Mouse (Mus musculus) right cerebral cortex, postnatal 25 days (tissue): ENCODE results near the gene Cpvl.

Experiments
- DNase-seq: peaks from one replicate; pipeline ENCODE4 v3.0.0; 2022

Cpvl gene

DNA sequence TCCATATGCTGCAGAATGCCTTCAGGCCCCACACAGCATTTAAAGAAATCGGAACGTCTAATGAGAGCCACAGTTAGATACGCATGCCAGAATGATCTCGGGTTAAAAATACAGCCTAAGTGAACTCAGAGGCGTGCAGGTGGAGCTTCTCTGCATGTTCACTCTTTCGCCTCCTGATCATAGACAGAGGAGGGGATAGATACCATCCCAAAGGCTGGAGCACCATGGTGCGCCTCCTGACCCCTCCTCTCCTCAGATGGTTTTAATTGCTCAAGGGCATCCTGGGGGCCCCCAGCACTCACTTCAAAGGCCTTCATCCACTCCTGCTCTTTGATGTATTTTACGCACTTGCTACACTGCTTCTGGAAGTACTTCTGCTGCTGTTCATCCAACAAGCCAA lies 46.9 kb downstream of the Cpvl start:
- DNase-seq: no peak

DNA sequence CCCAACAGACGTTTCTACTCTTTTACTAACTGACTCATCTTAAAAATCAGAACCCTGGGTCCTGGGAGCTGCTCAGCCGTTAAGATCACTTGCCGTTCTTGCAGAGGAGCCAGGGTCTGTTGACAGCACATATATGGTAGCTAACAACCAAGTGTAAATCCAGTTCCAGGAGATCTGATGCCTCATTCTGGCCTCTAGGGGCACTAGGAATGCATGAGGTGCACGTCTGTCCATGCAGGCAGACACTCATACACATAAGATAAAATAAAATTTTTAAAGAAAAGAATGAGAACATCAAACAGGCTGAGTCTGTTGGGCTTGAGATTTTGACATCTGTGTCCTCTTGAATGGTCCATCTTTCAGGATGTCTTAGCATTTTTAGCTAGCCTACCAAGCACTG lies 48.6 kb downstream of the Cpvl start:
- no peak for DNase-seq

- no peak for DNase-seq
These were observed 52.3 kb downstream of the Cpvl start for GRCm38 (mm10) chr6:53926197-53926596.

GRCm38 (mm10) chr6:53925192-53925591 lies 53.3 kb downstream of the Cpvl start:
- no peak for DNase-seq

- no peak for DNase-seq
These were observed 58.4 kb downstream of the Cpvl start for GRCm38 (mm10) chr6:53920041-53920440.

GRCm38 (mm10) chr6:53917026-53917558 lies 61.4 kb downstream of the Cpvl start:
- DNase-seq: no peak

GRCm38 (mm10) chr6:53915347-53915746 lies 63.1 kb downstream of the Cpvl start:
- no peak for DNase-seq

DNA sequence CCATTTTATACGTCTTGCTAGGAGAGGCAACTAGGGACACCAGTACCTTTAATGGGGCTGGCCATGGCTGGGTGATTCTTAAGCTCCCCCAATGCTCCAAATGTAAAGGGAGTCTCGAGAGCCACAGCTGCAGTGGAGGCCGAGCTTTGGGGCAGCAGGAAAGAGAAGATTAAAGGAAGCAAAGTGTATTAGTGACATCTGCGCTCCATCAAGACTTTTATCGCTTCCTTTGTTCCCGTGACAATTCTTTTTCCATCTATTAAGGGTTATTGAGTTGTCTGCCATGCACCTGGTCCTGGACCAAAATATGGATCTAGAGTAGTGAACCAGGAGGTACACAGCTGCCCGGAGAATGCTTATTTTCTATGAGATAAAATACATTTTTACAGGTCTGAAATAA lies 65.3 kb downstream of the Cpvl start:
- no peak for DNase-seq

- no peak for DNase-seq
These were observed 66.2 kb downstream of the Cpvl start for GRCm38 (mm10) chr6:53912112-53912782.

DNA sequence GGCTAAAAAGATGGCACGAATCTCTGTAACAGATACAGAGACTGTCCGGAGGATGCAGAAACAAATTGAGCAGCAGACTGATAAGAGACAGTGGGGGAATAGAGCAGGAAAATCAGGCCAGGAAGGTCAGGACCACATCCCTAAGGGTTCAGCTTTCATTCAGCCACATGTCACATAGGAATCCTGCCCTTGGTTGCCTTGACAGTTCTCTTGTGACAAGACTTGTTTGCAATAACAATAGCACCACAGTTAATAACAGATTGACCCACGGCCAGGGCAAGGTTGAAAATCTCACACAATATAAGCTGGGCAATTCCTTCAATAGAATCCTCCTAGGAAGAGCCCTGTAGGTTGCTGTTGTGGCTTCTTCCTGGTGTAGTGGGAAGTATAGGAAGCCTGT lies 68.5 kb downstream of the Cpvl start:
- no peak for DNase-seq

GRCm38 (mm10) chr6:53909446-53909845 lies 69.0 kb downstream of the Cpvl start:
- DNase-seq: no peak

GRCm38 (mm10) chr6:53906871-53907270 lies 71.6 kb downstream of the Cpvl start:
- no peak for DNase-seq

DNA sequence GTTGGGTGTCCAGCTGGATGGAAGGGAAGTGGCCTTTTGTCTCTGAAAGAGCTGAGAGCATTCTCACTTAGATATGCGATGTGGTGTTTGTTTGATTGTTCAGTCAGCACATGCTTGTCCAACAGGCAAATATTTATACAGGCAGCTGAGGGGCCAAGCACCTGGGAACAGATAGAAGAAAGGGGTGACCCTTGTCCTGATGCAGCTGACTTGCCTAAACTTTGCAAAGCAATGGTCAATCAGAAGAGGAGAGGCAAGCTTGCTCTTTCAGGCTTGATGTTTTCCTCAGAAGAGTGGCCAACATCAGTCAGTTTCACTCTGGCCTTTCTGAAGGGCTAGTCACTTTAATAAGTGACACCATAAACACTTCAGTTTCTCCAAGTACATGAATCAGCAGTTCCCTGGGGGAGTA lies 72.4 kb downstream of the Cpvl start:
- DNase-seq: no peak

- no peak for DNase-seq
These were observed 72.9 kb downstream of the Cpvl start for GRCm38 (mm10) chr6:53905576-53905975.

DNA sequence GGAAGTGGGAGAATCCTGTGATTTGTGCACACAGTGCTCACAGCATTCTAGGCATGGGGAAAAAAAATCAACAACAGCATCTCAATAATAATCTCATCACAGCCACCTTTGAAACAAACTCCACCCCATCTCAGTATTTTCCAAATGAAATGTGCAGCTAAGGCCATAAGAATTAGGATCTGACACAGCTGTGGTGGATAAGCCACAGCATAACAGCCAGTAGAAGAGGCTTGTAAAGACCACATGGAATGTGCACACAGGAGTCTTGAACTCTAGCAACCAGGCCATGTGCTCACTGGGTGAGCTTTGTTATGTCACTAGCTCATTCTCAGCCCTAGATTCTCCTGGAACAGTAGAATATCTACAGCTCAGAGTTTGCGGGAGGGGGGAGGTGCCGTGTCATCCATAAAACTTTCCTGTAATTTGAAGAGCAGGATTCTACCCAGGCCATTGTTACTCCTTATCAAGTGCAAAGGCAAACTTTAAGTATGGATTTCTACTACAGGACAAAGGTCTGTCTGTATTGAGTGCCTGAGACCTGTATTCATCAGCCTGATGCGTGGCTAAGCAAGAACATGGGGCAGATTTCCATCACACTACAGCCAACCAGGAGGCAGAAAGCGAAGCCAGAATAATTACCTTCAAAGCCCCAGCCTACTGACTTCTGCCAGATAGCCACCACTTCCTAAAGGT lies 73.6 kb downstream of the Cpvl start:
- DNase-seq: no peak

- no peak for DNase-seq
These were observed 74.3 kb downstream of the Cpvl start for GRCm38 (mm10) chr6:53904186-53904585.

- no peak for DNase-seq
These were observed 76.7 kb downstream of the Cpvl start for GRCm38 (mm10) chr6:53901741-53902140.

- no peak for DNase-seq
These were observed 80.5 kb downstream of the Cpvl start for GRCm38 (mm10) chr6:53897872-53898464.

GRCm38 (mm10) chr6:53897126-53897525 lies 81.3 kb downstream of the Cpvl start:
- DNase-seq: no peak

- no peak for DNase-seq
These were observed 84.7 kb downstream of the Cpvl start for GRCm38 (mm10) chr6:53893731-53894130.

- no peak for DNase-seq
These were observed 87.4 kb downstream of the Cpvl start for GRCm38 (mm10) chr6:53891109-53891508.

DNA sequence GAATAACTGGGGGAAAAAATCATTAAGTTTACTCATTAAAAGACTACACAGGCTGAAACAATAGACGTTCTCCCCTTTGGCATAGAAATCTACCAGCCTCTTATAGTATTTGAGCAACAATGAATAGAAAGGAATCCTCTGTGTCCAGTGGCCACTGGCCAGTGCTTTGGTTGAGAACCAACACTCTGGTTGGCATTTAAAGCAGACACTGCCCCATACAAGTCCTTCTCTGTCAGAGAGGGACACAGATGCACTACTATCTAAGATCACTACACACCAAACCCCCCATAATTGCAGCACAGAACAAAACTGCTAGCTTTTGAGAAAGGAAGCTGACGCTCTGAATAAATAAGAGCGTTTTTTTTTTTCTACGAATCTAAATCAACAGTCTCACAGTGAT lies 93.5 kb downstream of the Cpvl start:
- no peak for DNase-seq

- DNase-seq: no peak
These were observed 94.0 kb downstream of the Cpvl start for GRCm38 (mm10) chr6:53884496-53884895.

DNA sequence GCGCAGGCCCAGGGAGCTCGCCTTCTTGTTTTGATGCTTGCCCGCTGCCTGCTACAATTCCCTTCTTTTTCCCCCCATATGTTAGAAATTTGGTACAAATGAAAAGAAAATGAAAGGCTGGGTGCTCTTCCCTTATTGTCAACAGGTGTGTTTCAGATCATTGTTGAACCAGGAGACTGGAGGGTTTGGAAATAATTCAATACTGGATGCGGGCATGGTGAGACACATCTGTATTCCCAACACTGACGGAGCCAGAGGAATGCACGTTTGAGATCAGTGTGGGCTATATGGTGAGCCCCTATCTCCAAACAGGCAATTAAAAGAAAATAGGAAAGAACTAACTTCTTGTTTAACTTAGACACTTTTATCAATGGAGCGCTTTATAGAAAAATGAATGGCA lies 95.1 kb downstream of the Cpvl start:
- no peak for DNase-seq
